Mouse (Mus musculus) kidney, adult 2 months (tissue): Measurements from ENCODE around the gene Fam219a.

Source experiments
- CTCF ChIP-seq: fragments of 200-500 bp; conservative IDR thresholded peaks from 2 replicates; pipeline ENCODE4 v1.5.1; 2011; ENCODE audit warnings: low read depth, mild to moderate bottlenecking, control low read depth, low read length, moderate library complexity, mixed read lengths; ENCODE audit not compliant: insufficient read depth, insufficient read length
- POLR2A ChIP-seq: fragments of 200-500 bp; IDR thresholded peaks from one replicate; pipeline ENCODE4 v1.6.1; 2011; ENCODE audit warnings: low read depth, low read length, control low read depth

DNA sequence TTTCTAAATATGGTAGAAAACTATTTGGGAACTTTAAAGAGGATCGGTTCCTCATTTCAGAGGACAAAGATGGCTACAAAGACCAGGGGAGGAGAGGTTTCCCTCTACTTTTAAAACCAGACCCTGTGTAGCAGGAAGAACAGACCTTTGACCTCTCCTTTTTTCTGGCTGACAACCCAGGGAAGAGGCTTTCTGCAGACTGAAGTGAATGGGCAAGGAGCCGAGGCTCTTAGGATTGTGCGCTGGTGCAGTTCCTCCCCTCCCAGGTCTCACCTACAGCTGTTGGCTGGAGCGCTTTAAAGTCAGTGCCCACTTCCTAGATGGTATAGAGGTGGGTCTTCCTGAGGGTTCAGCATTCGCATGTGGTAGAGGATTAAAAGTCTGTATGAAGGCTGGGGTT is 72.3 kb downstream of the Fam219a start:
- TF ChIP-seq CTCF = no peak
- TF ChIP-seq POLR2A = no peak
